Mouse (Mus musculus) fat pad, adult 2 months (tissue): ENCODE data around the gene Rrp9.

Experiments used
- DNase-seq: peaks from one replicate; pipeline ENCODE4 v3.0.0-alpha.2; 2011; ENCODE audit warnings: low read depth, low spot score; ENCODE audit errors: extremely low read depth

Rrp9 gene

GRCm38 (mm10) chr9:106475663-106476001, at the start of gene Rrp9:
TSS of gene Rrp9 (plus strand) at chr9:106475963.
- DNase-seq = no peak

DNA sequence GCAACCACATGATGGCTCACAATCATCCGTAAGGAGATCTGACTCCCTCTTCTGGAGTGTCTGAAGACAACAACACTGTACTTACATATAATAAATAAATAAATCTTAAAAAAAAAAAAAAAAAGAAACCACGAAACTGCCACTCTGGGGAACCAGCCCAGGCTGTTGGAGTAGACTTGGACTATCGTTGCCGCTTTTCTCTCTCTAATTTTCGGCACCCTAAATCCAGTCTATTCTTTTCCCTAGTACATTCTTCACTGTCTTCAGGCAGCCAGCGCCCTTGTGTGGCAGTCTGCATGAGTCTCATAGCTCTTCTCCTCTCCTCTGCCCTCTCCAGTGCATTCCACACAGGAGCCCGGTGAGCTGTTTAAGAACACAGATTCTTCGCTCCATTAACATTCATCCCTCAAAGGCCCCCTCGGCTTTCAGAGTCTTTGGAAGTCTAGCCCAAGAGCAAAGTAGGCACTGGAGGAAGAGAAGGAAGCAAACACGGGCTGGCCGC, 47.0 kb upstream of the Rrp9 start:
- DNase-seq = no peak

GRCm38 (mm10) chr9:106429221-106430014, 46.3 kb upstream of the Rrp9 start, which contains the start of gene Rpl29:
TSS of gene Rpl29 (plus strand) at chr9:106429454.
- no peak for DNase-seq

GRCm38 (mm10) chr9:106430015-106430264, 45.8 kb upstream of the Rrp9 start:
- DNase-seq = no peak

- no peak for DNase-seq
Measured at GRCm38 (mm10) chr9:106433389-106433788, 42.4 kb upstream of the Rrp9 start.

- no peak for DNase-seq
Measured at GRCm38 (mm10) chr9:106436566-106436965, 39.2 kb upstream of the Rrp9 start.

GRCm38 (mm10) chr9:106442680-106443079, 33.1 kb upstream of the Rrp9 start:
- DNase-seq = no peak

GRCm38 (mm10) chr9:106444836-106445235, 30.9 kb upstream of the Rrp9 start:
- no peak for DNase-seq

DNA sequence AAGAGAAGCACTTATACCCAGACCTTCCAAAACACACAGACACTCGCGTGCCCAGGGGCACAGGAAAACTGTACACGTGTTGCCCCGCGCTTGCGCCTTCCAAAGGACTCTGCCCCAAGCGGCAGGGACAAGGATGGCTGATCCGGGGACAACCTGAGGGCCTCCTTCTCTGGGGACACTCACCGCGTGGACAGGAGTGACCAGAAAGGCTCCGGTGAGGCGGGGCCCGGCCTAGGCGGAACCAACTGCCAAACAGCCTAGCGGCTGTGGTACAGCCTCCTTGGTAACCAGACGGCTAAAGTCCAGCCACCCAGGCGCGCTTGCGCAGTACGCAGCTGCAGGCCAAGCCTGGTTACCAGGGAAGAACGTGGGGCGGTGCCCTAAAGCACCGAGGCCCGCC, 28.4 kb upstream of the Rrp9 start, which contains the start of the genes Abhd14b and Abhd14a:
TSS of gene Abhd14b (plus strand) at position 112 of the 400 bp plus-strand sequence.
TSS of gene Abhd14a (minus strand) at position 331 of the 400 bp plus-strand sequence.
- peak; percentile 36 for DNase-seq

DNA sequence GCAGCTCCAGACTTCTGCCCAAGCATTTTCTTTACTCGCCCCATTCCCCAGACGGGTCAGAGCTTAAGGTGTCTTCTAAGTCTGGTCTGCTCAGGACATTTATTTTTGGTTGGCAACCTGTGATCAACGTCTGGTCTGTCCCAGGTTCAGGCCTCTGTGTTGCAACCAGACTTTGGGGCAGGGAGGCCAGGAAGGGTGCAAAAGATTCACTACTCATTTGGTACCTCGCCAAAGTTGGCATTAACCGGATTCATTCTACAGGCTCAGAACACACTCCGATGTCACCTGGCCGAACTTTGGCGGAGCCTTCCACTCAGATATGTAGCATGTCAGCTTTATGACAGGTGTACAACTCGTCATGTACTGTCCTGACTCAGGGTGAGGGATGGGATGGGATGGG, 27.8 kb upstream of the Rrp9 start:
- DNase-seq = peak; percentile 34

DNA sequence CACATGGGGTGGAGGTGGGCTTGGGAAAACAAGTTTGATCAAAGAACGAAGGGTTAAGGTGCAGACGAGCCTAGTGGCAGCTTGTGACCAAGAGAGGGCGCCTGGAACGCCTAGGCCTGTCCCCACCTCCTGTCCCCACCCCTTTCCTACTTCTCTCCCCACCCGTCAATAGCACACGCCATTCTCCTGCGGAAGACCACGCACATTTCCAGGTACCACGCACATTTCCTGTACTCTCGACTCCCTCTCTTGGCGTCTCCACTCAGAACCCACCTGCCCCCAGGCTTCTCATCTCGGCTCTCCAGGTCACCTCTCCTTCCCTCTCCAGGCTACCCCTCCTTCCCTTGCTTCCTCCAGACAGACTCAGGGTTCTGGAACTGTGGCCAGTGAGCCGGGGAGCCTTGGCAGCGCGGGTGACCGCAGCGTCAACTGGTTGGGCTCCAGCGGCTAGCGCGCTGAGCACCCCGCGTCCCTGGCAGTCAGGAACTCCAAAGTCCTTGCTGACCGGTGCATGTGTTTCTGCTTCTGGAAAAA, 27.2 kb upstream of the Rrp9 start:
- no peak for DNase-seq

DNA sequence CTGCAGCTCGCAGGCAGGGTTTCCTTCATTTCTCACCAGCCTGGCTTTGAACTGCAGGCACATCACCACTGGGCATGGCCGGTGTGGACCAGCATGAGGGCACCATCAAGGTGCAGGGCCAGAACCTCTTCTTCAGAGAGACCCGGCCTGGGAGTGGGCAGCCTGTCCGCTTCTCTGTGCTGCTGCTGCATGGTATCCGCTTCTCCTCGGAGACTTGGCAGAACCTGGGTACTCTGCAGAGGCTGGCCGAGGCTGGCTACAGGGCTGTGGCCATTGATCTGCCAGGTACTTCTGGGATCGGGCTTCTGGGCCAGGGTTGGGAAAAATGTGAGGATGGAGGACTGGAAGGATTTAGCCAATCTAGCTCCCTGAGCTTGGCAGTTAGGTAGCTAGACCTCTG, 25.8 kb upstream of the Rrp9 start:
- DNase-seq = no peak

DNA sequence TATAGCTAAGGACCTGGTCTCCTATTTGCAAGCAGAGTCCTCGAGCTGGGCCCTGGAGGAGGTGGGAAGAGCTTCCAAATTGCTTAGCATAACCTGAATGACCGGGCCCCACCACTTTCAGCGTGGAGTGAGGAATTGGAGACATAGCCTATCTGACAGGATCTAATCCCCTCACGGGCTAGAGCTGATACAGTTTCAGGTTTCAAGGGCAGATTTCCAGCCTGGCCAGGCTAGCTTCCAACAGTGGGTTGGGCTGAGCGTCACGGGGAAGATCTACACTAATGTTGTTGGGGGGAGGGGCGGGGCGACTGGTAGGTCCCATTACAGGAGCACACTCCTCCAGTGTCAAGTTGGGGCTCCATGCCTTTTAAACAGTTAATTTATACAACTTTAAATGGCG, 25.1 kb upstream of the Rrp9 start:
- no peak for DNase-seq

- no peak for DNase-seq
Measured at GRCm38 (mm10) chr9:106451298-106451697, 24.5 kb upstream of the Rrp9 start.

GRCm38 (mm10) chr9:106451899-106452298, 23.9 kb upstream of the Rrp9 start:
- DNase-seq = no peak

DNA sequence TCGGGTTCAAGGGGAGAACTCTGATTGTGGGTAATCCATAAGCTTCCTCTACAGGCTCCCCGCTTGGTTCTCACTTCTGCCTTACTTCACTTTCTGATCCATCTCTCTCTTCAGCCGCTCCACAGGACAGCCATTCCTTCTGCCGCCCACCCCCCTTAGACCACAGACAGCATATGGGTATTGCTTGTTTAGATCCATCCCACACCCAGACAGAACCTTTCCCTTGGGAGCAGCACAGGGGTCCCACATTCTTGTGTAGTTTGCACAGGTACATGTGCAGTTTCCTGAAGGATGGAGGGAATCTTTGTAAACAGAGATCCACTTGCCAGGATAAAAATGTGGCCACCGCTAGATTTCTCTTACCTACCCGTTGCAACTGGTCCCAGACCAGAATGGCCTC, 23.4 kb upstream of the Rrp9 start:
- DNase-seq = no peak

- DNase-seq = no peak
Measured at GRCm38 (mm10) chr9:106452821-106453220, 22.9 kb upstream of the Rrp9 start.

- no peak for DNase-seq
Measured at GRCm38 (mm10) chr9:106453271-106454070, 22.3 kb upstream of the Rrp9 start, which contains the start of gene Pcbp4. TSS of gene Pcbp4 (plus strand) at chr9:106453291.

DNA sequence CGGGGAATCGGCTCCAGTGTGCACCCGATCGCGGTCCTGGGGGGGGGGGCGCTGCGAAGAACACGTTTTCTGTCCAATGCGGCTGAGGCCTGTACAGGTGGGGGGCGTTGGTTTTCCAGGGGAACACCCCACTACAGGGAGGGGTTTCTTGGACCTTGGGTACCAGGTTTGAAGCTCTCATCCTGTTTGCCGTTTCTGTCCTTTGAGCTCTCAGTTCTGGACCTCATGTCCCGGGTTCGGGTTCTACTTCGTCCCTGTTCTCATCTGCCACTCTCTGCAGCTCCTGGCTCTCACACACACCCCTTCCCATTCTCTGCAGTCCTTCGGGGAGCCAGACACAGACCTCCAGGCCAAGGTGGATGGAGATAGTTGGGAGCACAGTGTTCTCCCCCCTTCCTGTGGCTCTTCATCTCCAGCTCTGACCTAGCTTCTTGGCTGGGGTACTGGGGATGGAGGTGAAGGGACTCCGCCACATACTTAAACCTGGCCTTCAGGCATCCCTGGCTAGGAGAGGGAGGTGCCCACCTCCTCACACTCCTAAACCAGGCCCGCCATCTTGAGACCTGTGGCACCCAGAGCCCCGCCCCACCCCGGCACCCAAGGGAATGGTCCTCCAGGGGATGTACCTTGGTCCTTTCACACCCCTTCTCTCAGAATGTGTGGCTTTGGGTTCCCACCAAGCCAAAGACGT, 21.5 kb upstream of the Rrp9 start:
- no peak for DNase-seq

GRCm38 (mm10) chr9:106454888-106455681, 20.7 kb upstream of the Rrp9 start:
- DNase-seq = no peak
